Mouse (Mus musculus) cortical plate, adult 2 months (tissue): ENCODE measurements around the gene Mcoln2. TPM values are rescaled to one million over a fixed set of nuclear protein-coding genes. Genes with fewer than 3 reads are reported as not detected.

Source experiments
- H3K27ac ChIP-seq: fragments of 200-500 bp; 2 replicates; pipeline ENCODE4 v1.5.1; 2012; ENCODE audit warnings: low read length, control low read depth, inconsistent platforms; ENCODE audit not compliant: insufficient read depth
- H3K4me1 ChIP-seq: fragments of 200-500 bp; 2 replicates; pipeline ENCODE4 v1.6.1; 2011; ENCODE audit warnings: low read length; ENCODE audit not compliant: control insufficient read depth, insufficient read depth
- H3K4me3 ChIP-seq: fragments of 200-500 bp; 2 replicates; pipeline ENCODE4 v1.5.1; 2011; ENCODE audit warnings: mild to moderate bottlenecking, low read length, control low read depth; ENCODE audit not compliant: insufficient read depth
- CTCF ChIP-seq: fragments of 200-500 bp; IDR thresholded peaks from 2 replicates; pipeline ENCODE4 v1.5.1; 2011; ENCODE audit warnings: mild to moderate bottlenecking, control low read depth, low read length; ENCODE audit not compliant: insufficient read depth; ENCODE audit errors: extremely low read depth
- POLR2A ChIP-seq: fragments of 200-500 bp; IDR thresholded peaks from 2 replicates; pipeline ENCODE4 v1.6.1; 2011; ENCODE audit warnings: mild to moderate bottlenecking, low read length, control low read depth; ENCODE audit not compliant: insufficient read depth; ENCODE audit errors: extremely low read depth
- polyA plus RNA-seq: library from polyadenylated mRNA; depleted of rRNA; stranded (reverse); fragments of >200 nt; gene quantifications from 2 replicates; pipeline ENCODE4 v1.2.3, GENCODE M21; 2012

The Mcoln2 gene
- polyA plus RNA-seq, 1 experiment: not detected

DNA sequence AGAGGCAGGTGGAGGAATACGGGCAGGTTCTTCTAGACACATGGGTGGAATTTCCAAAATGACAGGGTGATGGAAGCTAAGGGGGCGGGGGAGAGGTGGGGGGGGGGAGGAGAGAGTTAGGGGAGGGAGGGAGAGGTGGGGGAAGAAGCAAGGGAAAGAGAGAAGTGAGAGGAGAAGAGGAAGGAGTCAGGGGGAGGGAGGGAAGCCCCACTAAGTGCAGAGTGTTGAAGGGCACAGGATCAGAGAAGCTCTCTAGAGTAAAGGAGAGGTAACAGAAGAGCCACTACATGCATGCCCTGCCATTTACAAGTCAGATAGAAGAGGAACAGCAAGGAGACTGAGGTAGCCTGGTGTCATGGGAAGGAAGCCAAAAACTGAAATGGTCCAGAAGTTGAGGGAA lies 7.2 kb downstream of the Mcoln2 start:
- Histone ChIP-seq H3K4me1 (no peaks in the 10 kb centered on the region), H3K4me3 (no peak overlapping the region), H3K27ac (no peak overlapping the region)
- TF ChIP-seq POLR2A (no peak), CTCF (no peak)

DNA sequence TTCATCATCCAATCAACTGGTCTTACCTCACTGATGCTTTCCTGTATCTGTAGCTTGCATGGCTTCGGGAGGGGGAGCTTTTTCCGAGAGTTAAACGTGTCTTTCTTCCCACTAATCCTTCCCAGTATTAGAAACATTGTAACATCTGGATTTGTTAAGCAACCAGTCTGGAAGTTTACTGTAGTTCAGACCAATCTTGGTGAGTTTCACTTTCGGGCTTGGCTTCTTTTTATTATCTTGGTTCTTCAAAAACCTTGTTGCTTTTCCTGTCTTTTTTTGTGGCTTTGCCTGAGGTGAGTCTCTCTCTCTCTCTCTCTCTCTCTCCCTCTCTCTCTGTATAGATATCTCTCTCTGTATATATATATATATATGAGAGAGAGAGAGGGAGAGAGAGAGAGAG lies 8.4 kb downstream of the Mcoln2 start:
- no peak overlapping the region for H3K27ac ChIP-seq
- H3K4me1 ChIP-seq: no peaks in the 10 kb centered on the region
- TF ChIP-seq CTCF (no peak), POLR2A (no peak)
- no peak overlapping the region for H3K4me3 ChIP-seq

- Histone ChIP-seq H3K4me3 (no peak overlapping the region), H3K27ac (no peak overlapping the region), H3K4me1 (no peaks in the 10 kb centered on the region)
- TF ChIP-seq POLR2A (no peak), CTCF (no peak)
Measured at GRCm38 (mm10) chr3:146159360-146159759, 9.7 kb downstream of the Mcoln2 start.

DNA sequence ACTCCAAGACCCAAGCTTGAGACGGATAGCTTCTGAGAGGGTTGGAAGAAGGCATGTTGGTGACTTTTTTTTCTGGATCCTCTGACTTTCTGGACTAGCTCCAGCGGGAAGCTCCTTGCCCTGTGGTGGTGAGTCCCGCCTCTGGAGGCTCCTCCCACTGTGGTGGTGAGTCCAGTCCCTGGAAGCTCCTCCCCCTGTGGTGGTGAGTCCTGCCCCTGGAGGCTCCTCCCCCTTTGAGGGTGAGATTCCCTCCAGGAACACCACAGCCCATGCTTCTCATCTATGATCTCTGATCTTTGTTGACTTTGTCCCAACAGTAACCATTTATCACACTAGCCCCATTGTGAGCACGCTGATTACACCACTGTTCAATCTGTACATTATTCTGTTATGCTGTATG lies 12.6 kb downstream of the Mcoln2 start:
- Histone ChIP-seq H3K4me1 (no peaks in the 10 kb centered on the region), H3K4me3 (no peak overlapping the region), H3K27ac (no peak overlapping the region)
- no peak for TF ChIP-seq POLR2A
- no peak for TF ChIP-seq CTCF

GRCm38 (mm10) chr3:146169356-146169755 lies 19.7 kb downstream of the Mcoln2 start:
- Histone ChIP-seq H3K4me3 (no peak overlapping the region), H3K27ac (no peak overlapping the region), H3K4me1 (no peaks in the 10 kb centered on the region)
- TF ChIP-seq CTCF: no peak
- no peak for TF ChIP-seq POLR2A

- Histone ChIP-seq H3K27ac (no peak overlapping the region), H3K4me3 (no peak overlapping the region), H3K4me1 (no peaks in the 10 kb centered on the region)
- TF ChIP-seq CTCF (no peak), POLR2A (no peak)
Measured at GRCm38 (mm10) chr3:146173030-146173429, 23.4 kb downstream of the Mcoln2 start.

DNA sequence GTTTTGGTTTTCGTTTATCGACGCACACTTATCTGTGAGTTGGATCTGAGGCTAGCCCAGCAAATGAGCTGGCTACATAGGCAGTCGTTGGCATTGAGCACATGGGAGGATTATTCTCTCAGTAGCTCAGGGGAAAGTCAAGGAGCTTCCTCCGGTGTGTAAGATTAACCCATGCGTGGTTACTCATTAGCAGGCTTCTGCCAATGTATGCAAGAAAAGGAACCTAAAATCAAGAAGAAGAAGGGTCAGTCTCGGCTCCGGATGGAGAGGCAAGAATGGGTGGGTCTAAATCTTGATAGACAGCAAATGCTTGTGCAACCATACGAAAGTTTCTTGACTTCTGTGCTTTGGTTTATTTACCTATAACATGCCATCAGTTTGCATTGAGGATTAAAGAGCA lies 24.6 kb downstream of the Mcoln2 start:
- H3K4me3 ChIP-seq: no peak overlapping the region
- H3K4me1 ChIP-seq: no peaks in the 10 kb centered on the region
- H3K27ac ChIP-seq: no peak overlapping the region
- TF ChIP-seq CTCF (no peak), POLR2A (no peak)

- H3K4me3 ChIP-seq: no peak overlapping the region
- no peak overlapping the region for H3K27ac ChIP-seq
- H3K4me1 ChIP-seq: no peaks in the 10 kb centered on the region
- no peak for TF ChIP-seq POLR2A
- no peak for TF ChIP-seq CTCF
Measured at GRCm38 (mm10) chr3:146177295-146177694, 27.7 kb downstream of the Mcoln2 start.

DNA sequence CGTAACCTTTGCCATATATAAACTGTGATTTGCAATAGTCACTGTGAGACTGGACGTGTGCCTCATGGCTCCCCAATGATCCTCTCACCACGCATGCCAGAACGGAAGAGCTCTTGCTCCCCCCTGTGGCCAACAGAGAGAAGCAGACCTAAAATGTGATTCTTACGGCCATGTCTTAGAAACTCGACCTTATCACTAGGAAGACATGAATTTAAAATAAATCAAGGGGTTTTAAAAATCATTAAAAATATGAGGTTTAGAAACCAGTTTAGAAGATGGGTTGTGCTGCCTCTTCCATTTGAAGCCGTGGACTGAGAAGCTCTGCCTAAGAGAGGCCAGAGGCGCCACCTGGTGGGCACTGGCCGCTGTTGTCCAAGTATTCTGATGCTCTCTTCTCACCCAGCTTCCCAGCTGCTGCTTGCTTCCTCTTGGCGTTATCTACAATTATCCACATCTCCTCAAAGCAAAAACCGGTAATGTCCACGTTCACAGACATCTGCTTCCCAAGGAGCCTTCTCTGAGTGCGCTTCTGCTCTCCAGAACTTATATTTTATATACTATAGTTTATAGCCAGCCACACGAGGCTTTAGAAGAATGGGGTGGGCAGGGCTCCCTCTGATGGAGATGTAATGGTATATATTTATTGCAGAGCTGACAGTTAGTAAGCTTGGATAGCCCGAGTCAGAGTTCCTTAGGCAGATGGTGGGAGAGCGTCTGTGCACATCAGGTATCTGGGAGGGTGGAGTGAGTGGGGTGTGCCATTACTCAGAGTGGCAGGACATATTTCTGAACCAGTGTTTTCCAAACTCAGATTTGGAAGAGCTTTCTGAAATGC lies 28.3 kb downstream of the Mcoln2 start:
- H3K4me3 ChIP-seq: no peak overlapping the region
- no peaks in the 10 kb centered on the region for H3K4me1 ChIP-seq
- no peak for TF ChIP-seq POLR2A
- peak; percentile 58 for TF ChIP-seq CTCF
- no peak overlapping the region for H3K27ac ChIP-seq

DNA sequence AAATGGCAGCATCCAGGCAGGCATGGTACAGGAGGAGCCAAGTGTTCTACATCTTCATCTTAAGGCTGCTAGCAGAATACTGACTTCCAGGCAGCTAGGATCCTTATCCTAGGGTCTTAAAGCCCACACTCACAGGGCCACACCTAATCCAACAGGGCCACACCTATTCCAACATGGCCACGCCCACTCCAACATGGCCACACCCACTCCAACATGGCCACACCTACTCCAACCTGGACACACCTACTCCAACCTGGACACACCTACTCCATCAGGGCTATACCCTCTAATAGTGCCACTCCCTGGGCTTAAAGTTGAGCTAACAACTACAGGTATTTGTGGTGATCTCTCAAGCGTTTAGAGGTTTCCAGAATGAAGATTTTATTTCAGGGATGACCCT lies 30.7 kb downstream of the Mcoln2 start:
- Histone ChIP-seq H3K4me1 (no peaks in the 10 kb centered on the region), H3K27ac (no peak overlapping the region), H3K4me3 (no peak overlapping the region)
- no peak for TF ChIP-seq CTCF
- TF ChIP-seq POLR2A: no peak
